Mouse (Mus musculus) myocyte (in vitro differentiated cells): ENCODE data around the gene Irgm2.

Experiments
- CEBPB ChIP-seq: IDR thresholded peaks from 2 replicates; pipeline ENCODE4 v1.6.1; 2011; ENCODE audit warnings: mild to moderate bottlenecking, moderate library complexity; ENCODE audit not compliant: poor library complexity, insufficient read depth, severe bottlenecking
- E2F4 ChIP-seq: IDR thresholded peaks from one replicate; pipeline ENCODE4 v1.6.1; 2011; ENCODE audit warnings: mild to moderate bottlenecking, control low read depth, moderate library complexity; ENCODE audit not compliant: insufficient read depth
- MAX ChIP-seq: IDR thresholded peaks from one replicate; pipeline ENCODE4 v1.6.1; 2011; ENCODE audit warnings: low read depth, mild to moderate bottlenecking, control low read depth
- MYOG ChIP-seq, 3 experiments: IDR thresholded peaks; one replicate each; pipeline ENCODE4 v1.6.1; 2011; ENCODE audit warnings: control low read depth in 2 of 3, low read depth in 2 of 3, mild to moderate bottlenecking in 2 of 3; ENCODE audit not compliant: insufficient read length in 2 of 3, control insufficient read depth in 1 of 3, insufficient read depth in 1 of 3
- POLR2A ChIP-seq: IDR thresholded peaks from one replicate; pipeline ENCODE4 v1.6.1; 2011; ENCODE audit warnings: low read depth, mild to moderate bottlenecking, control low read depth, moderate library complexity; ENCODE audit not compliant: insufficient read length
- POLR2AphosphoS2 ChIP-seq: IDR thresholded peaks from one replicate; pipeline ENCODE4 v1.6.1; 2011; ENCODE audit warnings: low read depth, control low read depth; ENCODE audit not compliant: insufficient read length
- SRF ChIP-seq: IDR thresholded peaks from one replicate; pipeline ENCODE4 v1.6.1; 2011; ENCODE audit warnings: low read depth; ENCODE audit not compliant: control insufficient read depth, insufficient read length
- TCF12 ChIP-seq: IDR thresholded peaks from one replicate; pipeline ENCODE4 v1.6.1; 2011; ENCODE audit warnings: mild to moderate bottlenecking, control low read depth; ENCODE audit not compliant: poor library complexity, insufficient read depth, severe bottlenecking
- TCF3 ChIP-seq: IDR thresholded peaks from one replicate; pipeline ENCODE4 v1.6.1; 2011; ENCODE audit warnings: low read depth, control low read depth; ENCODE audit not compliant: insufficient read length
- USF1 ChIP-seq: IDR thresholded peaks from one replicate; pipeline ENCODE4 v1.6.1; 2011; ENCODE audit warnings: low read depth, mild to moderate bottlenecking, control low read depth, moderate library complexity

DNA sequence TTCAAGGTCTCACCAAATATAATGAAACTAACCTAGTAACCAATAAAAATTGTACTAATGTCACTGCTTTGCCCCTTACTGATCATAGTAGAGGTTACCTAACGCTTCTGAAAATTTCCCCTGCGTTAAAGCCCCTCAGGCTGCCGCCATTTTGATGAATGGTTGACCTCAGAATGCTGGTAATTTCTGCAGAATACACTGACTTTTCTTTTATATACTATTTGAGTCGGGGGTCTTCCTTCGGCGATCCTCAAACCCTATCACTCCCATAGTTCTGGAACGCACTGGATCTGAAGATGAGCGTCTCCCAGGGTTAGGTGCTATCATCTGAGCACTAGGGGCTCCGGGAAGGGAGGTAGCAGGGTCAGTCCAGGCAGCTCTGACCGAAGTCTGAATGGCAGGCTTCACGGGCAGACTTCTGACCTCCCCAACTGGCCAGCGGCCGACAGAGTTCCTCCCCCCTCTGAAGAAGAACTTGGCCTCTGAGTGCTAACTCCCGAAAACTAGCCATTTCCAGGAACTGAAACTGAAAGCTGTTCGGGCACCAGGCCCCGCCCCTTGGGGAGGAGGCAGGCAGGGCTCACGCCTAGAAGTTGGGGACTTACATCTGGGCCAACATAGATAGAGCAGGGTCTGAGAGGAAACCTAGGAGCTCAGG lies 15.1 kb downstream of the Irgm2 start:
- TF ChIP-seq TCF12 (no peak), MAX (no peak), USF1 (no peak), POLR2A (no peak), E2F4 (no peak), CEBPB (no peak), MYOG (IDR thresholded peaks at IDR 0.05; ENCODE audit: control insufficient read depth in 1 of 3, insufficient read depth in 1 of 3, insufficient read length in 2 of 3, low read depth in 2 of 3) (no peak), POLR2AphosphoS2 (no peak), TCF3 (no peak), SRF (no peak)
